ENCODE assay signal across 13 mouse cellular contexts in the genomic region with DNA sequence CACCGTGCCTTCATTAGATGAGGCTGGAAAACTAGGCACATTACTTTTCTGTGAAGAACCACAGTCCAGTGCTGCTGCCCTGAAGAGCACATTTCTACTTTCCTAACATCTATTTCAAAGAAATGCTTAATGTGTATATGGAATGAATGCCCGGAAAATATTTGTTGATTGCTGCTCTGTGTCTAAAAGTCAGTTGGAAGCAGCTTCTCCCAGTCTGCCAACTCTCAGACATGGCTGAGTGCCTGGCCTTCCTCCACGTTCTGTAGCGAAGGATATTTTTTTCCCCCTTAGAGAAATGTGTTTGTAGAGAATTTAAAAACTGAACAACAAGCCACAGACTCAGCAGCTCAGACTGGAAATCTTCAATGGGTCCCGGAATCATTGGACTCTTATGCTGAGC.
DNase-seq lines count a peak whose midpoint lies in the region; TF ChIP-seq lines count a peak whose summit lies in the region.
"Had no signal": no experiment of that assay in that cellular context is flagged by ENCODE, and none has a peak within 500 bp of the region (broad histone marks: within the 10 kb centered on the region; RNA-seq: fewer than 3 reads in every experiment).

No protein-coding gene starts in this region.

- H3K27me3 ChIP-seq in liver, adult 2 months (ENCODE audit: control insufficient read depth, insufficient read depth, low read length), result no peaks in the 10 kb centered on the region
- H3K27me3 ChIP-seq: limb, embryonic 13.5 days; midbrain, embryonic 13.5 days had no signal

- no peak for TF ChIP-seq POLR2A in liver, adult 2 months (IDR thresholded peaks at IDR 0.05; ENCODE audit: extremely low read depth, insufficient read depth, low read length)
- no peak for TF ChIP-seq POLR2A in brain, embryonic 14.5 days (IDR thresholded peaks at IDR 0.05; ENCODE audit: borderline replicate concordance, extremely low read depth, insufficient read depth, insufficient read length, poor library complexity, severe bottlenecking)

- H3K79me2 ChIP-seq in liver, adult 2 months (ENCODE audit: control insufficient read depth, insufficient read depth, low read length), result no peaks in the 10 kb centered on the region

- H3K27ac ChIP-seq in liver, adult 2 months (replicated peaks; ENCODE audit: insufficient read depth, low read depth, low read length), result no peak overlapping the region
- H3K27ac ChIP-seq: limb, embryonic 13.5 days; macrophage; midbrain, embryonic 13.5 days had no signal

- H3K4me3 ChIP-seq in liver, adult 2 months (ENCODE audit: insufficient read depth, low read depth, low read length), result no peak overlapping the region
- H3K4me3 ChIP-seq: limb, embryonic 13.5 days; midbrain, embryonic 13.5 days had no signal

- no peaks in the 10 kb centered on the region for H3K36me3 ChIP-seq in liver, adult 2 months (ENCODE audit: control insufficient read depth, insufficient read depth, low read length)
- H3K36me3 ChIP-seq: limb, embryonic 13.5 days; midbrain, embryonic 13.5 days had no signal

- 64% methylated on average over 5 of the region's 5 CpGs for WGBS in liver, adult 2 months

- DNase-seq in heart, postnatal 10 days, result peak; percentile 20 to 25
- DNase-seq in heart, postnatal 36 days, result no peak
- DNase-seq in liver, adult 2 months (ENCODE audit: extremely low read depth, low read depth, low spot score), result peak; percentile 74
- DNase-seq in liver, result no peak
- DNase-seq in brain, embryonic 14.5 days (ENCODE audit: low read depth), result peak; percentile 25
- peak; percentile 33 for DNase-seq in lung, postnatal 10 days
- no peak for DNase-seq in embryo, embryonic 10.5 days (ENCODE audit: low spot score)
- DNase-seq: cerebellum, adult 2 months; kidney, postnatal 25 days; layer of hippocampus, postnatal 36 days had no signal

- no peaks in the 10 kb centered on the region for H3K4me1 ChIP-seq in liver, adult 2 months (ENCODE audit: control insufficient read depth, insufficient read depth, low read length)
- H3K4me1 ChIP-seq: limb, embryonic 13.5 days; midbrain, embryonic 13.5 days had no signal

- intact Hi-C loops in heart, postnatal 10 days (cut with DNase I), result no loop called here
- intact Hi-C loops in heart, postnatal 36 days (cut with DNase I), result no loop called here

- no peak overlapping the region for H3K9ac ChIP-seq in liver, adult 2 months (ENCODE audit: low read depth, low read length)
- H3K9ac ChIP-seq: limb, embryonic 13.5 days; midbrain, embryonic 13.5 days had no signal

- no peak for TF ChIP-seq CTCF in liver, adult 2 months (IDR thresholded peaks at IDR 0.05; ENCODE audit: low read depth, low read length)
- no peak for TF ChIP-seq CTCF in brain, embryonic 14.5 days (IDR thresholded peaks at IDR 0.05; ENCODE audit: borderline replicate concordance, extremely low read depth, insufficient read depth, insufficient read length)

Comparison
In these comparisons a context has a peak if more than half of its experiments do, and no peak if none do; other contexts are left out.
1. DNase-seq: peak in heart, postnatal 10 days (2 of 2), liver, adult 2 months (single experiment), brain, embryonic 14.5 days (single experiment) and lung, postnatal 10 days (single experiment); none in heart, postnatal 36 days (0 of 2), liver (single experiment) and embryo, embryonic 10.5 days (single experiment).